Mouse (Mus musculus) adrenal gland, adult 2 months (tissue): ENCODE measurements around the gene Thnsl1. TPM values are rescaled to one million over a fixed set of nuclear protein-coding genes. Genes with fewer than 3 reads are reported as not detected.

Source experiments
- DNase-seq: peaks from one replicate; pipeline ENCODE4 v3.0.0; 2021
- long read RNA-seq: library from polyadenylated mRNA; stranded (forward); transcript quantifications from one replicate; pipeline ENCODE4 v2.0.0, GENCODE M21; 2021
- polyA plus RNA-seq: library from polyadenylated mRNA; depleted of rRNA; stranded (reverse); fragments of >200 nt; gene quantifications from 2 replicates; pipeline ENCODE4 v1.2.3, GENCODE M21; 2012; rRNA removed
- total RNA-seq, 2 experiments: library from RNA; stranded (reverse); gene quantifications; 2 replicates each; pipeline ENCODE4 v1.2.3; 2021

The Thnsl1 gene
- total RNA-seq: 1 to 10 TPM; 5.0 to 6.5 TPM
- polyA plus RNA-seq: 2.6 and 2.8 TPM in 2 replicates
- long read RNA-seq, transcript Thnsl1-201 (3 exons, 3,899 nt): major isoform, 7 of 9 reads
- long read RNA-seq, partial matches to known transcripts: 0 of 9 reads
- long read RNA-seq, other reads (novel, unspliced or antisense): 1 of 9 reads

GRCm38 (mm10) chr2:21204912-21205830 lies at the start of gene Thnsl1, which contains the start of gene Enkur:
Gene Thnsl1, plus strand, starts transcription at chr2:21205724.
Gene Enkur, minus strand, starts transcription at chr2:21205365.
- peak; percentile 99 for DNase-seq

GRCm38 (mm10) chr2:21164296-21164695 lies 41.2 kb upstream of the Thnsl1 start:
- no peak for DNase-seq

DNA sequence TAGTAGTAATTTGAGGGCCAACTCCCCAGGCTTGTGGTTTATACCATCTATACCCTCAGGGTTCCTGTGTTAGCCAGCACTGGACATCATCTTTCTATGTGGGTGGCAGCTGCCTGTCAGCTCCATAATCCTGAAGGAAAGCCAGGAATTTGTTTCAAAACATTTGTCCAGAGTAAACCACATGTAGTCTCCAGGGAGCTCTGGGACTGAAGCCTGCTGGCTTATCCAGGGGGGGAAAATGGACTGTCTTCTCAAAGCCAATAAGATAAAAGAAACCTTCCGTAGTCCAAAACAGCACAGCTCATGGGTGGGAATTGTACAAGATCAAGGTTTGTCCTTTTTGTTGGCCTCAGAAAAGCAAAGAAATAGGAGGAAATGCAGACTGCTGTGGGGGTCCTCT lies 37.6 kb upstream of the Thnsl1 start:
- no peak for DNase-seq

- no peak for DNase-seq
These were observed 32.7 kb upstream of the Thnsl1 start for GRCm38 (mm10) chr2:21172797-21173196.

GRCm38 (mm10) chr2:21179136-21179535 lies 26.4 kb upstream of the Thnsl1 start:
- DNase-seq: no peak

GRCm38 (mm10) chr2:21182811-21183210 lies 22.7 kb upstream of the Thnsl1 start:
- DNase-seq: no peak

GRCm38 (mm10) chr2:21187576-21187975 lies 17.9 kb upstream of the Thnsl1 start:
- peak; percentile 63 for DNase-seq

- no peak for DNase-seq
These were observed 16.9 kb upstream of the Thnsl1 start for GRCm38 (mm10) chr2:21188610-21189009.

- DNase-seq: no peak
These were observed 14.3 kb upstream of the Thnsl1 start for GRCm38 (mm10) chr2:21191232-21191631.

DNA sequence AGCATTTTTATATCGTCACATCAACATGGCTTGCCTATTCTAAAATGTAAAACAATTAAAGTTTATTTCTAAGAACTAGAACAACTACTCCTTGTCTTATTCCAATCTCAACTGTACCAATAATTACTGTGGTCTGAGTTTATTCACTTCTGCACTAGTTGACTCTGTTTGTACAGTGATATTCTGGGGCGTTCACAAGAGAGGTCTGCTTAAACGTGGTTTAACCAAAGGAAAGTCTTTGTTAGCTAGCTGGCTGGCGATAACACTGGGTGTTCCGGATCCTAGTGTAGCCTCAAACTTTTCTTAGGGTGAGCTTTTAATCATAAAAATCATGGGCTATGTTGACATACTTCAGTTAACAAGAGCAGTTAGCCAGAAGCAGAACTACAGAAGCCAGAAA lies 10.3 kb upstream of the Thnsl1 start:
- DNase-seq: no peak

GRCm38 (mm10) chr2:21199051-21199450 lies 6.5 kb upstream of the Thnsl1 start:
- no peak for DNase-seq

- DNase-seq: no peak
These were observed 2.8 kb upstream of the Thnsl1 start for GRCm38 (mm10) chr2:21202754-21203153.

DNA sequence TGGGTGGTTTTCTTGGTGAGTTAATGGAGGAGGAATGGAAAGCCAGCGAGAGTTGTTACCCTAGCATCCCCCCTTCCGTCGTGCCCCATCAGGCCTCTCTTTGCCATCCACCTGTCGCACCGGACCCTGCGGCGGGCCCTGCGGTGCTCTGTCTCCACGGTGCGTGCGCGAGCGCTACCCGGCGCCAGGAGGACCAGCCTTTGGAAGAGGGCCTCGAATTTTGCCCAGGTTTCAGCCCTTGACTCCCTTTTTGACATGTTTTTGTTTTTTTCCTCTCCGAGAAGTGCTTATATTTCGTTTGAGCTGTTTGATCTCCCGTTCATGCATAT lies 271 bp downstream of the Thnsl1 start:
- DNase-seq: no peak

- no peak for DNase-seq
These were observed 754 bp downstream of the Thnsl1 start for GRCm38 (mm10) chr2:21206278-21206677.

DNA sequence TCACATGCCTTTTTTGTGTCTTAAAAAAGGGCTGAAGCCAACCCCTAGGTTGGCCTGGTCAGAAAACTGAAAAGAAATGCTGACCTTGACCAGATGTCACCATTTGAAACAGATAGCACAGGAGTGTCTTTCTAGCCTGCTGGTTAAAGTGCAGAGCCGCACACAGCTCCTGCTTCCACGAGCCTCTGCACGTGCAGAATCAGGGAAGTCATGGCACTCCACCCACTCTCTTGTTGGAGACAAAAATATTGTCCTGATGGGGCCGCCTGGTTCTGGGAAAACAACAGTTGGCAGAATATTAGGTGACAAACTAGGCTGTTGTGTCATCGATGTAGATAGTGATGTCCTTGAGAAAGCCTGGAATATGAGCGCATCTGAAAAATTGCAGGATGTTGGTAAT lies 5.8 kb downstream of the Thnsl1 start:
- peak; percentile 54 for DNase-seq

DNA sequence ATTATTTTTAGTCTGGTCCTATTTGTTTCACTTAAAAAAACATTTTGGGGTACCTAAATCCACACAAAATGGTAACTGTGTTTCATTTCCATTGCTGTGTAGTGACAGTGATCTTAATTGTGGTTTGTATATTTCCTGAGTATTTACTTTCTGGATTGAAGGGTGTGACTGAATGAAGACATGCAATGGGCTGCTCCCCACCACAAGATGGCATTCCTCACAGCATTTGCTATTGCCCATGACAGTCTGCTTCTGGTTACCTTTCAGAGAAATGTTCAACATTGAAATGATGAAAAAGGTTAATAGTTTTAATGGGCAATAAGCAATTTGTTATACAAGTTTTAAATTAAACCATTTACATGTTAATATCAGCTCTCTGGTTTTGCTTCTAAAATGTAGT lies 8.8 kb downstream of the Thnsl1 start:
- no peak for DNase-seq

GRCm38 (mm10) chr2:21215284-21215683 lies 9.8 kb downstream of the Thnsl1 start:
- no peak for DNase-seq

DNA sequence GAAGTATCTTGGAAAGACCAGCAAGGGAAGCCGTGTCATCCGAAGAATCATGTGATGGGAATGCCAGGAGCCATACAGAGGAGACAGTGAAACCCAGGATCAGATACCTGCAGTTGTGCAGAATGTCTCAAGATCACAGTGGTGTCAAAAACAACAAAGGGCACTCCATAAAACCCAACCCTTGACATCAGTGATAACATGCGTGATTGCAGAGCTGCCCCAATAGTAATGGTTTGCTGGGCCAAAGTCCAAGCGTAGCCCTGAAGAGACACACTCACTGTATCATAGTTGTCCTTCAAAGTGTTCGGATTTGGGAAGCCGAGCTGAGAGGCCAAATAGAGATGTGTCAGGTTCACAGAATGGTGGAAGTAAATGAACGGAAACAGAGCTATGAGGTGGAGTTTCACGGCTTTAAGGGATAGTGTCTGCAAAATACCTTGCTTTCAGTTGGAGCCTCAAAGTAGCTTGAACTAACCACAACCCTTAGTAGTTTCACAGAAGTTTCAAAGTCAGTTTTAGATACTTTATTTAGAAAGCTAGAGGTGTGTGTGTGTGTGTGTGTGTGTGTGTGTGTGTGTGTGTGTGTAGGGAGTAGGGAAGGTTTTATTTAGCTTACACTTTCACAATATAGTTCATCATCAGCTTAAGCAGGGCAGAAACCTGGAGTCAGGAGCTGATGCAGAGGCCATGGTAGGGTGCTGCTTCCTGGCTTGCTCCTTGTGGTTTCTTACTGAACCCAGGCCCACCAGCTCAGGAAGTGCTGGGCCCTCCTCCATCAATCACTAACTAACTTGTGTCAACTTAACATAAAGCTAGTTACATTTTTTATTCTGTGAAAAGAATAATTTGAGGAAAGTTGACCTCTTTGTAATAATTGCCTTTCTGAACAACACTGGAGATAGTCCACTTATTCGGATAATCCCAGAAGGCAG lies 17.2 kb downstream of the Thnsl1 start:
- no peak for DNase-seq

GRCm38 (mm10) chr2:21230276-21230675 lies 24.8 kb downstream of the Thnsl1 start:
- DNase-seq: no peak

GRCm38 (mm10) chr2:21231147-21231546 lies 25.6 kb downstream of the Thnsl1 start:
- no peak for DNase-seq

DNA sequence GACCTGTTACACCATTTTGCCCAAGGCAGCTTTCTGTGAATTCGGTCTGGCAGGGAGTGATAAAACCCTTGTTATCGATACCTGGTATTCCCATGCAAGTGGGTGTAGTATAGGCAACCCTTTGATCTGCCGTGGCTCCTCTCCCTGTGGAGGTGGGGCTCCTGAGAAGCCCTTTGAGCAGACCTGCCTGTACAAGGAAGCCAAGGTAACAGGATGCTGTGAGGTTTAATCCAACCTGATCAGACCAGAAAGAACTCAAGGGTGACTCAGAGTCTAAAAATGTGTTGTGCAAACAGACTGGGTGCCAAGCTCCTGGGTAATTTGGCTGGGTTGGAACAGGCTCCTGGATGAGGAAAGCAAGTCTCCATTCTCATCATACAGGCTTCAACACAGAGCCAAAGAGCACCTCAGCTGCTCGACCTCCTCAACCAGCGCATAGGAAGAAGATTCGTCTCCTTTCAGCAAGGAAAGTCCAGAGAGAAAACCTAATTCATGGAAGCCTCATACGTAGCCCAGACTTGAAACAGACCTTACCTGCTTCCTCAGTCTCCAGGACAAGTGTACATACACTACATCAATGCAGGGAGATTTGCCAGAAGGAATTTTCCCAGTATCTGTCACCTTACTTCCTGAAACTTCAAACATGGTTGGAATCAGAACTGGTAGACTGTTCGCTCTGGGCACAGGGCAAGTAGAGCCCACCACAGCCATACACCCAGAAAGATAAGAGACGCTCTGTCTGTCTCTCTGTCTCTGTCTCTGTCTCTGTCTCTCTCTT lies 29.5 kb downstream of the Thnsl1 start:
- DNase-seq: no peak
